Mouse (Mus musculus) mouse trophoblast stem cell (cell line): Measurements from ENCODE around the gene Ddx1.
"Not testable (repeated sequence)": the region's sequence is repeated elsewhere in the genome, so short reads cannot be mapped to it uniquely, and the experiment has no call there.

Source experiments
- in situ Hi-C, 2 experiments: fragments of 300-500 bp; cut with MseI, MboI; formaldehyde crosslinking; loops; 2 replicates in 1 of 2; 3 replicates in 1 of 2; pipeline ENCODE4 v1.15.1; 2025

Ddx1 gene

GRCm38 (mm10) chr12:13207099-13207498, 41.9 kb downstream of the Ddx1 start:
- in situ Hi-C loops, result loop anchor here (10.0 to 25.0 kb wide), 2 partner anchors 192 to 595 kb away; no protein-coding TSS in a partner anchor

DNA sequence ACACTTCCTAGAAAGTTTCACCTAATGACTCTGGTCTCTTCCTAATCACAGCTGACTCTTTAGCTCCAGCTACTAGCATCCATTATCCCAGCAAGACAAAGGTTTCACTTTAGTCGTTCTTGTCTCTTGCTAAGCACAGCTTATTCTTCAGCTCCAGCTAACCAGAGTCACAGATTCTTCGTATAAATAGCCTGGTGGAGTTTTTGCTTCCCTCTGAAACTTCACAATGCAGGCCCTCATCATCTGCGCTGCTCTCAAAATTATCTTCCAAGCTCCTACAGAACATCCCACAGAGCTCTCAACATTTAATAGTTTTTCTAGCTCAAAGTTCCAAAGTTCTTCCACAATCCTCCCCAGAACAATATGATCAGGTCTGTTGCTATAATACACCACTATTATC, 43.3 kb downstream of the Ddx1 start:
- in situ Hi-C loops, result loop anchor here (10.0 to 25.0 kb wide), 2 partner anchors 191 to 593 kb away; no protein-coding TSS in a partner anchor

- in situ Hi-C loops, result loop anchor here (10.0 to 25.0 kb wide), 2 partner anchors 188 to 590 kb away; no protein-coding TSS in a partner anchor
Observed at GRCm38 (mm10) chr12:13202322-13202721, 46.7 kb downstream of the Ddx1 start.

- in situ Hi-C loops, result loop anchor here (10.0 to 25.0 kb wide), 2 partner anchors 186 to 588 kb away; no protein-coding TSS in a partner anchor
Observed at GRCm38 (mm10) chr12:13200576-13200975, 48.4 kb downstream of the Ddx1 start.

DNA sequence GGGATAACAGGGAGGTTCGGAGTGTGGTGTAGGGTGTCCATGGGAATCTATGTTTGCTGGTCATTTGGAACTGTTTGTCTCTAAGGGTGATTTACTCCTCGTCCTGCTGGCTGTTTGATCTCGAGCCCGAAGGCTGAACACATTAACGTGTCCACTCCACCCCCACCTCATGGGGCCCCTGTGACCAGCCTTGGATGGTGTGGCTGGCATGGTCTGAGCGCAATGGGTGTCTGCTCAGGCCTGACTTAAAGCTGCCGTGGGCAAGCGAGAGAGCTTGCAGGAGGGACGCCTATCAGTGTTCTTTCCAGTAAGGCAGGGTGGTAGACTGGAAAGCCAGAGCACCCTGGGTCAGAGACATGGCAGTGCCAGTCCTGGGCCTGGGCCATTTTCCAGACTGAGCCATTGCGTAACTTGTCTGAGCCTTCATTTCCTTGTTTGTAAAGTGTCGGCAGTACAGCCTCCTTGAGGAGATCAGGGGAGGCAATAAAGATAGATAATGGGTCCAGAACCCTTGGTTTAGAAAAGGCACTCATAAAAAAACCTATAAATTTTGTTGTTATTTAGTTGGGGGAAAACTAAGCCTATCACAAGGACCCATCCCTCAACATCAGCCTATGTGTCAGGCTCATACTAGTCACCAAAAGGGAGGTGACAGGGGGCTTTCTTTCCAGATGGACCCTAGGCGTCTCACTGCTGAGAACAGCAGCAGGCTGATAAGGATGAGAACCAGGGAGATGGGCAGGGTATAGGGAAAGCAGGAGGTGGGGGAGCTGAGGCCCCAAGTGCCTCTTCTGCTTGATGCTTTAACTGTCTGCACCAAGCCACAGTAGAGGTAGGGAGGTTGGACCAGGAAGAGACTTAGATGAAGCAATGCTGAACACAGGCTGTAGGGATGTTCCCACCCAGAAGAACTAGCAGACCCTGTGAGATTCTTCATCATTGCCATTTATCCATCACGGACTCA, 49.4 kb downstream of the Ddx1 start:
- in situ Hi-C loops, result loop anchor here (10.0 to 25.0 kb wide), 2 partner anchors 185 to 587 kb away; no protein-coding TSS in a partner anchor

DNA sequence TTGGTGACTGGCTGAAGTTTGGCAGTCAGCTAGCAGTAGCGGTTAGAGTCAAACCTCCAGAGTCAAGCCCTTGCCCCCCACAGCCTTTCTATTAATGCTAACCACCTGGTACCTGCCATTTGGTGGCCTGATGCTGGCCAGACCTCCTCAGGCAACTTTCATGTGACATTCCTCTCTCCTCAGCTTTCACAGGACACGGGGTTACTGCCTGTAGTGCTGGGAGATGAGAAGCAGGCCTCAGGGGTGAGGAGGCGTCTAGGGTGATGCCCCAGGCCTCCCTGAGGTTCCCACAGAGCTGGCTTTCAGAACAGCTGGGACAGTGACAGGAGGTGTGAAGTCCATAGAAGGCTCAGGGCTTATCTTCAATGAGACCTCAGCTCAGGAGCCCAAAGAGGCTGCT, 50.9 kb downstream of the Ddx1 start:
- in situ Hi-C loops, result no loop called here

- in situ Hi-C loops, result no loop called here
Observed at GRCm38 (mm10) chr12:13196146-13196545, 52.9 kb downstream of the Ddx1 start.

GRCm38 (mm10) chr12:13195506-13195905, 53.5 kb downstream of the Ddx1 start:
- in situ Hi-C loops, result no loop called here

DNA sequence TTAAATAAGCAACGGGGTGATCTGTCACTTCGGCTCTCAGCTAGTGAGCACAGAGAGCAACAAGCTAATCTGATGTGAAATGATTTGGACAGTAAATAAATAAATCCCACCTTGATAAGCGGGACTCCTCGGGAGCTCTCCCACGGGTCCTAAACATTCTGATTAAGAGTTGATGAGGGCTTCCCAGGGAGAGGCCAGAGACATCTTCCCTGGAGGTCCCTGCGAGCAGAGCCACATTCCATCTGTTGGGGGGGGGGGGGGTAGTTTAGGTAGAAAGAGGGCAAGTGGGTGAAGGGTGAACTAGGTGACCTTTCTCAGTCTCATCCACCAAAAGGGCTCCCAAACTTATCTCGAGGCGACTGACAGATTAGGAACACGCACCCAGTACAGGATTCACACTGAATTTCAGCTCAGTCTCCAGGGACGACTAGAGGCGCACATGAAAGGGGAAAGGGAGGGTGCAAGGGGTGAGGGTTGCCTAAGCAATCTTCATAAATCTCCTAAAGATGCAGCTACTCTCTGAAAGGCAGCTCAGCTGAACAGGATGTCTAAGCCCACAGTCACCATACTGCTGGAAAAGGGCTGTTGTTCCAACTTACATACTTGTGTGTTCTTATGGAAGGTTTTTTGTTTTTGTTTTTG, 60.8 kb downstream of the Ddx1 start:
- in situ Hi-C loops, result no loop called here

DNA sequence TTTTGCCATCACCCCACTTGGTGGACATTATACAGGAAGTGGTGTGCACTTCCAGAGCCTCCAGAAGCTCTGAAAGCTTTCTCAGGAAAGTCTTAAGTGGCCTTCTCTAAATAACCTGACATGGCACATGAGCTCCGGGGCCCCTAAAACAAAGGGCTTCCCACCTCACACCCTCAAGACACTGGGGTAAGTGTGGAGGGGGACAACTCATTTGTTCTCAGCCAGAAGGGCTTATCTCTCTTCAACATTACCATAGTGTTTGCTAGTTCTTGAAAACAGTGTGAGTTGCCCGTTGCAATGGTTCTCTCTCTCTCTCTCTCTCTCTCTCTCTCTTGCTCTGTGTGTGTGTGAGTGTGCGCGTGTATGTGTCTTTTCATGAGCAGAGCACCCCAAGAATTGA, 62.8 kb downstream of the Ddx1 start:
- in situ Hi-C loops, result no loop called here

DNA sequence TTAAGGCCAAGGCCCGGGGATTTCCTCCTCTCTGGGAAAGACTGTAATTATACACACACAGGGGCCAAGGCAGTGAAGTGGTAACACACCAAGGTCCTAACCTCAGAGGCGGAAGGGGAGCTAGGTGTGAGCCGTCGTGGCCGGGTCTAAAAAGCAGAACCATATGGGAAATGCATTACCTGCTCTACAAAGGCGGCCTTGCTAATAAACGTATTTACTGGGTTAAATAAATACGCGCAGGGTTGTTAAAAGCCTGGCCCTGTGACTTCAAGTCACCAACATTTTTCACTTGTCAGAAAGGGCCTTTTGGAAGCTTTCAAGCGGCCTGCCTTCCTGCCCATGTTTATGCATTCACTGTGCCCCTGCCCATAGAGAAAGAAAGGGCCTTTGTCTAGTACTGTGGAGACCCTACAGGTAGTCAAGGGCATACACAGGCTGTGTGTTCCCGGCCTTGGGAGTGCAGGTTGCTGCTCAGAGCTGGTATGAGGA, 64.1 kb downstream of the Ddx1 start:
- in situ Hi-C loops, result no loop called here

DNA sequence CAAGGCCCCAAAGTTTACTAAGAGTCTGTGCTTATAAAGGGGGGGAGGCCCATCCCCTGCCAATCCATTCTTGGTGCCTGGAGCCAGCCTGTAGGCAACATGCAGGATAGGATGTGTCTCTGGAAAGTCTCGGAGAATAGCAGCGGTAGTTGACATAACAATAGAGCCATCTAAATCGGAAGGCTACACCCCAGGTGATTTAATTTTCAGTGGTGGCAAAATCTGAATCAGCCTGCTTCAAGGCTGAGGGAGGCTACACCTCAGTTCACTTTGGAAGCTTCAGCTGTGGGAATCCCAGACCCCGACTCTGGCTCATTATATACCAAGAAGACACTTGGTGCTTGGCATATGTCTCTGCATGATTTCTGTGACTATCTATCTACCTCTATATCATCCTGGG, 64.9 kb downstream of the Ddx1 start:
- in situ Hi-C loops, result not testable (repeated sequence)

DNA sequence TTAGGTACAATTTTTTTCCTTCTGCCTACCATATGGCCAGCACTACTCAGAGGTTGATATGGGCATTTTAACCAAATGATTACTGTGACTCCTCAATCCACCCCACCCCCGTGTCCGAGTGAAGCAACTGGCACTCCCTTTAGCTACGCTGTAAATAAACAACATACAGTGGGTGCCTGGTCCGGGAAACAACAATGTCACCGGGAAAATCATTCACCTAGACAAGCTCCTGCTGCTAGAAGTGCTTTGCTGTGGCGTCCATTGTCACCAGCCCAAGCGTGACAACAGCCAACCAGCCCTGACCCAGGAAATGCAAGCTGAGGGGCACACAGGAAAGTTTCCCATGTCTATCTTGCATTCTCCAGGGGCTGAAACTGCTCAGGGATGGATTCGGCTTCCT, 66.8 kb downstream of the Ddx1 start:
- in situ Hi-C loops, result no loop called here

- in situ Hi-C loops, result no loop called here
Observed at GRCm38 (mm10) chr12:13181721-13182120, 67.3 kb downstream of the Ddx1 start.

GRCm38 (mm10) chr12:13180715-13181335, 68.2 kb downstream of the Ddx1 start:
- in situ Hi-C loops, result no loop called here

DNA sequence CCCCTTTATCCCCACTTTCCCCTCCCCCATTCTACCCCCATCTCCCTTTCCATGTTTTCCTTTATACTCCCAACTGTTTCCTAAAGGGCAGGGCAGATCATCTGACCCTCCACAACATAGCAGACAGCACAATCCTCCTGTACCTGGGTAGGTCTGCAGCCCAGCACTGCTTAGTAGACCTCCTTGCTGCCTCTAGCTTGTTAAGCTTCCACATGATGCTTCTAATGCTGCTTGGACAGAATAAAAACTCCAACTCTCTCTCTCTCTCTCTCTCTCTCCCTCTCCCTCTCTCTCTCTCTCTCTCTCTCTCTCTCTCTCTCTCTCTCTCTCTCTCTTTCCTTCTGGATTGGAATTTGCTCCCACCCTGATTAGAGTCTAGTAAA, 68.7 kb downstream of the Ddx1 start:
- in situ Hi-C loops, result no loop called here

DNA sequence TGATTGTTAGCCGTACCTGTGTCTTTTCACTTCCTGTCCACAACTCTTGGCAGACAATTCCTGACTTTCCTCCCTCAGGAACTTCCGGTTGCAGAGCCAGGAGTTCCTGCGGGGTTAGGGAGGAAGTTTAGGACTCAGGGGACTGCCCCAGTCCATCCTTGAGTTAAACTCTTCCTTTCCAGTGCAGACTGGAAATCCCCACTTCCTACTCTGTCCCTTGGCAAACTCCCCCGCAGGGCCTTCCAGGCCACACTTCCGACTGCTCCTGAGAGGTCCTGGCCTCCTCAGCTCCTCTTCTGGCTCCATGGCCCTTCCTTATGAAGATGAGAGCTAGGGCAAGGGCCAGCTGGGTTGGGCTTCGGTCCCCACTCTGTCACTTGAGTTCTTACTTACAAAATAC, 71.4 kb downstream of the Ddx1 start:
- in situ Hi-C loops, result no loop called here

DNA sequence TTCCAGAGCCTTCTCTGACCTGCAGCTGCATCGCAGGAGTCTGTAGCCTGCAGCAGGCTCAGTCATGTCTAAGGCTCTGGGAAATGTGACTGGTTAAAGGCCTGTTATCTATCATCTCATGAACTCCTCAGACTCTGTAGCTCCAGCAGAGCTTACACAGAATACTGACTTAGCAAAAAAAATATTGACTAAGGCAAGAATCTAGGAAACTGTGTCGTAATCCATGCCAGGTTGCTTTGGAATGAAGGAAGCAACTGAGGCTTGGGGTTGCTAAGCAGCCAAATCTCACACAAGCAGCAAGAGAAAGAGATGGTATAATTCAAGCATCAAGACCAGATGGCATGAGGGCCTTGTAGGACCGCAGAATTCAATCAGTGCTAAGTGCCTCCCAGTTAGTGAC, 72.1 kb downstream of the Ddx1 start:
- in situ Hi-C loops, result no loop called here

DNA sequence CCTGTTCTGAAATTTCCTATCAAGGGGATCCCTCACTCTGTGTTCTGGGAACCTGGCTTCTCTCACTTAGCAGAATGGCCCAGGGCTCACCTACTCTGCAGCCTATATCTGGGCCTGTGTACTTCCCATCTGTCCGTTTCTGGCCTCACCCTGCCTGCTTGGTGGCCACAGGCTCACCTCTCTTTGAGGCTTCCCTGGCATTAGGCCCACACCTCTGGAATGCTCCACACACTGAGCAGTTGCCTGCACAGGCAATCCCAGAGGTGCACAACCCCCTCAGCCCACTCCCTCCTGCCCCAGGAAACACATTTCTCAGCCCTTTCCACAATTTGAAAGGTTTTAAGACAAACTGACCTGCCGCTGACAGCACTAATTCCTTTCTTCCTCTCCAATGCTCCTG, 72.9 kb downstream of the Ddx1 start:
- in situ Hi-C loops, result no loop called here

DNA sequence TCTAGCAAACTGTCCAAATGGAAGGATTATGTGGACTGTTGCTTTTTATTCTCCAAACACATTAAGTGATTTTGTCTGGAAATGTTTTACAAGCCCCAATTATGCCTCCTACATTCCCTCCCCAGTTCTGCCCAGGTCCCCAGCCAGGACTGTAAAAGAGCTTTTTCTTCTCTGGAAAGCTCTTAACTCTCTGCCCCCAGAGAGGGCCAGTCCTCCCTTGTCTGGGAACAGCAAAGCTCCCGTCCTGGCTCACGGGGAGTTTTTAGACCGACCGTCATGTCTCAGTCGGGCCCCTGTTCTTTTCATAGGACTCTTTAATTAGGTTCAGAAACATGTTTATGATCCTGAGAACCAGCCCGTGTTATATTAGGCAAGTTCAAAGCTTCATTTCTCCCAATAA, 75.0 kb downstream of the Ddx1 start:
- in situ Hi-C loops, result no loop called here

GRCm38 (mm10) chr12:13168073-13168472, 80.9 kb downstream of the Ddx1 start:
- in situ Hi-C loops, result no loop called here

GRCm38 (mm10) chr12:13167116-13167515, 81.9 kb downstream of the Ddx1 start:
- in situ Hi-C loops, result no loop called here
